Mouse (Mus musculus) spleen, adult 2 months (tissue): ENCODE data around the gene Mybbp1a. TPM values are rescaled to one million over a fixed set of nuclear protein-coding genes. Genes with fewer than 3 reads are reported as not detected.

ENCODE experiments used
- DNase-seq, 2 experiments: peaks; one replicate each; pipeline versions ENCODE4 v3.0.0 to v3.0.0-alpha.2; 2012 to 2021; ENCODE audit warnings: low spot score in 2 of 2, low read depth in 1 of 2
- H3K27ac ChIP-seq: fragments of 200-500 bp; 2 replicates; pipeline ENCODE4 v1.5.1; 2012; ENCODE audit warnings: low read length, inconsistent platforms; ENCODE audit not compliant: insufficient read depth
- H3K27me3 ChIP-seq: fragments of 200-500 bp; 2 replicates; pipeline ENCODE4 v1.6.1; 2012; ENCODE audit warnings: mild to moderate bottlenecking, moderate library complexity, low read length, inconsistent platforms; ENCODE audit not compliant: control insufficient read depth, insufficient read depth
- H3K36me3 ChIP-seq: fragments of 200-500 bp; 2 replicates; pipeline ENCODE4 v1.6.1; 2012; ENCODE audit warnings: mild to moderate bottlenecking, low read length, inconsistent platforms; ENCODE audit not compliant: control insufficient read depth, insufficient read depth
- H3K4me1 ChIP-seq: fragments of 200-500 bp; 2 replicates; pipeline ENCODE4 v1.6.1; 2011; ENCODE audit warnings: inconsistent platforms; ENCODE audit not compliant: control insufficient read depth, insufficient read depth, insufficient read length
- H3K4me3 ChIP-seq: fragments of 200-500 bp; 2 replicates; pipeline ENCODE4 v1.5.1; 2011; ENCODE audit warnings: mild to moderate bottlenecking, inconsistent platforms; ENCODE audit not compliant: insufficient read depth, insufficient read length; ENCODE audit errors: extremely low read depth
- CTCF ChIP-seq: fragments of 200-500 bp; IDR thresholded peaks from 2 replicates; pipeline ENCODE4 v1.5.1; 2011; ENCODE audit warnings: mild to moderate bottlenecking, inconsistent platforms; ENCODE audit not compliant: insufficient read depth, insufficient read length, insufficient replicate concordance; ENCODE audit errors: extremely low read depth
- POLR2A ChIP-seq: fragments of 200-500 bp; IDR thresholded peaks from 2 replicates; pipeline ENCODE4 v1.6.1; 2011; ENCODE audit warnings: low read depth, low read length, inconsistent platforms
- WGBS: fragments of 180-500 bp; shearing (Covaris S2); methylation state at CpG from one replicate; pipeline ENCODE4 v1.1.7; 2018; 5-methylcytosine and 5-hydroxymethylcytosine counted together
- polyA plus RNA-seq: library from polyadenylated mRNA; depleted of rRNA; stranded (reverse); fragments of >200 nt; gene quantifications from 2 replicates; pipeline ENCODE4 v1.2.3, GENCODE M21; 2012; rRNA removed

Gene Mybbp1a
- polyA plus RNA-seq, 1 experiment, result 48.6 TPM

DNA sequence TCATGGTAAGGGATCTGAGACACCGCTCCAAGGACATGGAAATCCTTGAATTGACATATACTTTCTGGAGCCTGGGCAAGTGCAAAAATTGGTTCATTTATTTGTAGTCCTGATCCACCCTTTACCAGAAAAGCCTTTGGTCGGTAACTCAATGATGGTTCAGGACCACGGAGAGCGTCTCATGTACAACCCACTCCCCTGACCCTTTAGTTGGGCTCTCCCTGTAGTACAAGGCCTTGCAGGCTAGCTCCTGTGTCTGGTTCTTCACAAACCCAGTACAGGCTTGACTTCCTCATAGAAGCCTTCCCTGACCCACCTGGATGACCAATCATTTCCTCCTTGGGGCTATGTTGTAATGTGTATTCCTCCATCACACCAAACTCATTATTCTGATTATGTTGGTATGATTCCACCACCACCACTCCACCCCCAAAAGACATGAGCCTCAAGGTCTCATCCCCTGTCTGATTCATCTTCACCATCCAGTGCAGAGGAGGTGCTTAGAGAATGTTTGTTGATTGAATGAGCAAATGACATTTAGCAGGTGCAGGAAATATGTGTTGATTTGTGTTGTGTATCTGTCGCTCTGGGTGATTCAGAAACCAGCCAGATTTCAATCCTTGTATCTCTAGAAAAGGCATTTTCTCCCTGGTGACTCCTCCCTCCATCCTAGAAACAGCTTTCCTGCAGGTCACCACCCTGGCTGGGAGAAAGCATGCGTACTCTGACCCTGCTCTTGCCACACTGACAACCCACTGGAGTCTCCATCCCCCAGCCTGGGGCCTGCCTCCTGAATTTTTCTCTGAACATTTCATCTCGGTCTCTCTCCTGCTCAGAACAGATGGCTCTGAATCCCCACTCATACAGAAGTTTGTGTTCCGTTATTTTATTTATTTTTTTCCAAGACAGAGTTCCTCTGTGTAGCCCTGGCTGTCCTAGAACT is 53.2 kb downstream of the Mybbp1a start:
- Histone ChIP-seq H3K4me3 (no peak overlapping the region), H3K36me3 (no peaks in the 10 kb centered on the region), H3K27me3 (no peaks in the 10 kb centered on the region), H3K4me1 (peaks cover 2% of the 10 kb centered on the region; the same call in 1 of the 2 replicates), H3K27ac (no peak overlapping the region)
- no peak for DNase-seq
- no peak for TF ChIP-seq CTCF
- TF ChIP-seq POLR2A, result no peak
- 72% methylated on average over 8 of the region's 8 CpGs for WGBS

DNA sequence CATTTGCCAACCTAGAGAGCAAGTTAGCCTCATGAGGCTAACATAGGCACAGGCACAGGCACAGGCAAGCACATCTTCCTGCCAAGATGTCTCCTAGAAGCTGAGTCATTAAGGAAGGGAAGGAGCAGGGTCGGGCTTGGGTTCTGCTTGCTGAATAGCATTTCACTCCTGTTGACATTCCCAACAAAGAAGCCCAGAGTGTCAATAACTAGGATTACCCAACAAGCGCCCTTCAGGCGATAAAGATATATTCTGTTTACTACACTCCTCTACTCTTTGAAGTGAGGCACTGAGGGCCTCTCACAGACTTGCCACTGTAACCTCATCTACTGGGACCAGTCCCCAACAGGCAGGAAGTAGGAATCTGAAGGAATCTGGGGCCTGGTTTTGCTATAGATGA is 54.9 kb downstream of the Mybbp1a start:
- no peaks in the 10 kb centered on the region for H3K27me3 ChIP-seq
- 65% methylated on average over 3 of the region's 3 CpGs for WGBS
- H3K4me1 ChIP-seq, result no peaks in the 10 kb centered on the region
- no peak overlapping the region for H3K4me3 ChIP-seq
- no peak overlapping the region for H3K27ac ChIP-seq
- no peak for DNase-seq
- TF ChIP-seq POLR2A (no peak), CTCF (no peak)
- no peaks in the 10 kb centered on the region for H3K36me3 ChIP-seq

- H3K36me3 ChIP-seq, result no peaks in the 10 kb centered on the region
- no peak for TF ChIP-seq POLR2A
- TF ChIP-seq CTCF, result no peak
- WGBS, result 100% methylated on average over 1 of the region's 1 CpGs
- H3K27me3 ChIP-seq, result no peaks in the 10 kb centered on the region
- no peak overlapping the region for H3K27ac ChIP-seq
- DNase-seq, result no peak
- no peaks in the 10 kb centered on the region for H3K4me1 ChIP-seq
- no peak overlapping the region for H3K4me3 ChIP-seq
Observed at GRCm38 (mm10) chr11:72496775-72497174, 55.6 kb downstream of the Mybbp1a start.

- Histone ChIP-seq H3K27ac (no peak overlapping the region), H3K27me3 (no peaks in the 10 kb centered on the region), H3K4me3 (no peak overlapping the region), H3K4me1 (no peaks in the 10 kb centered on the region), H3K36me3 (no peaks in the 10 kb centered on the region)
- TF ChIP-seq CTCF, result no peak
- TF ChIP-seq POLR2A, result no peak
- no peak for DNase-seq
- 93% methylated on average over 4 of the region's 4 CpGs for WGBS
Observed at GRCm38 (mm10) chr11:72497367-72497766, 56.2 kb downstream of the Mybbp1a start.

DNA sequence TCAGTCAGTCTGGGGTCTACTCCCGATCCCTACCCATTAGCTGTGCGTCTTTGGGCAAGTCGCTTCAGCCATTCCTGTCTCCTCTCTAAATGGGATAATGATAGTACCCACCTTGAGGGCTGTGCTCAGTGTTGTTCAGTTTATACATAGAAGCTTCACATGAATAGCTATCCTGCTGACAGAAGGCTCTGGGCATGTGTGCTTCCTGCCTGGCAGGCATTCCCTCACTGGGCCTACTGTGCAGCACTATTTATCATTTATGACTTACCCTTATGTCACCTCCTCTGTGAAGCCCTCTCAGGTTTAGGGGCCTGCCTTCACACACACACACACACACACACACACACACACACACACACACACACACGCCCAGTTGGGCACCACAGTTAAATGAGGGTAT is 59.0 kb downstream of the Mybbp1a start:
- no peak overlapping the region for H3K27ac ChIP-seq
- 95% methylated on average over 4 of the region's 4 CpGs for WGBS
- H3K27me3 ChIP-seq, result no peaks in the 10 kb centered on the region
- no peaks in the 10 kb centered on the region for H3K4me1 ChIP-seq
- no peak overlapping the region for H3K4me3 ChIP-seq
- TF ChIP-seq CTCF, result no peak
- no peak for TF ChIP-seq POLR2A
- DNase-seq, result no peak
- no peaks in the 10 kb centered on the region for H3K36me3 ChIP-seq

Other genes with a start within 250 kb of the Mybbp1a start
- gene Gm43951, start 234.5 kb upstream of the Mybbp1a start, polyA plus RNA-seq, result 0.08 and 0.11 TPM in 2 replicates
- gene 4933427D14Rik, start 233.9 kb upstream of the Mybbp1a start, polyA plus RNA-seq, result 3.5 and 3.6 TPM in 2 replicates
- 15.8 and 19.9 TPM in 2 replicates for gene Txndc17, start 233.8 kb upstream of the Mybbp1a start, polyA plus RNA-seq
- gene Med31, start 225.8 kb upstream of the Mybbp1a start, polyA plus RNA-seq, result 3.0 and 3.3 TPM in 2 replicates
- gene Slc13a5, start 174.1 kb upstream of the Mybbp1a start, polyA plus RNA-seq, result not detected in 2 replicates
- 20.7 and 22.3 TPM in 2 replicates for gene Xaf1, start 139.7 kb upstream of the Mybbp1a start, polyA plus RNA-seq
- 0.08 and 0.27 TPM in 2 replicates for gene Fbxo39, start 126.9 kb upstream of the Mybbp1a start, polyA plus RNA-seq
- gene Tekt1, start 78.9 kb upstream of the Mybbp1a start, polyA plus RNA-seq, result not detected in 2 replicates
- gene Smtnl2, start 29.6 kb upstream of the Mybbp1a start, polyA plus RNA-seq, result 0.98 and 1.6 TPM in 2 replicates
- 0.23 and 0.55 TPM in 2 replicates for gene Ggt6, start 5.8 kb upstream of the Mybbp1a start, polyA plus RNA-seq
- 43.4 and 44.7 TPM in 2 replicates for gene Spns2, start 48.5 kb downstream of the Mybbp1a start, polyA plus RNA-seq
- 18.8 and 24.6 TPM in 2 replicates for gene Spns3, start 109.2 kb downstream of the Mybbp1a start, polyA plus RNA-seq
- gene Ube2g1, start 165.9 kb downstream of the Mybbp1a start, polyA plus RNA-seq, result 5.1 and 5.3 TPM in 2 replicates
- 24.9 and 25.4 TPM in 2 replicates for gene Ankfy1, start 248.7 kb downstream of the Mybbp1a start, polyA plus RNA-seq